Mouse (Mus musculus) ZHBTc4 (cell line): ENCODE results near the gene Gabbr2.

Source experiments
- DNase-seq: peaks from one replicate; pipeline ENCODE4 v3.0.0-alpha.2; 2011; ENCODE audit warnings: low read depth, low spot score

Gabbr2 gene

GRCm38 (mm10) chr4:46916786-46917185 lies 74.9 kb downstream of the Gabbr2 start:
- DNase-seq: no peak

GRCm38 (mm10) chr4:46915934-46916333 lies 75.7 kb downstream of the Gabbr2 start:
- DNase-seq: no peak

GRCm38 (mm10) chr4:46915476-46915875 lies 76.2 kb downstream of the Gabbr2 start:
- no peak for DNase-seq

GRCm38 (mm10) chr4:46914606-46915005 lies 77.1 kb downstream of the Gabbr2 start:
- no peak for DNase-seq

- DNase-seq: no peak
Observed at GRCm38 (mm10) chr4:46906036-46906691, 85.5 kb downstream of the Gabbr2 start.

- no peak for DNase-seq
Observed at GRCm38 (mm10) chr4:46905152-46905551, 86.5 kb downstream of the Gabbr2 start.

- DNase-seq: no peak
Observed at GRCm38 (mm10) chr4:46904129-46904528, 87.5 kb downstream of the Gabbr2 start.

GRCm38 (mm10) chr4:46898546-46898945 lies 93.1 kb downstream of the Gabbr2 start:
- DNase-seq: no peak

GRCm38 (mm10) chr4:46897634-46898399 lies 93.9 kb downstream of the Gabbr2 start:
- no peak for DNase-seq

- DNase-seq: no peak
Observed at GRCm38 (mm10) chr4:46894144-46894543, 97.5 kb downstream of the Gabbr2 start.

GRCm38 (mm10) chr4:46889175-46889574 lies 102.5 kb downstream of the Gabbr2 start:
- DNase-seq: no peak

- no peak for DNase-seq
Observed at GRCm38 (mm10) chr4:46885627-46886383, 105.9 kb downstream of the Gabbr2 start.

- no peak for DNase-seq
Observed at GRCm38 (mm10) chr4:46884132-46884531, 107.5 kb downstream of the Gabbr2 start.

- DNase-seq: no peak
Observed at GRCm38 (mm10) chr4:46883546-46883945, 108.1 kb downstream of the Gabbr2 start.

- DNase-seq: no peak
Observed at GRCm38 (mm10) chr4:46883047-46883446, 108.6 kb downstream of the Gabbr2 start.

GRCm38 (mm10) chr4:46881271-46881670 lies 110.4 kb downstream of the Gabbr2 start:
- DNase-seq: no peak

- DNase-seq: no peak
Observed at GRCm38 (mm10) chr4:46879943-46880342, 111.7 kb downstream of the Gabbr2 start.

- DNase-seq: no peak
Observed at GRCm38 (mm10) chr4:46872750-46873149, 118.9 kb downstream of the Gabbr2 start.

GRCm38 (mm10) chr4:46870157-46870556 lies 121.5 kb downstream of the Gabbr2 start:
- DNase-seq: no peak

GRCm38 (mm10) chr4:46869380-46869779 lies 122.3 kb downstream of the Gabbr2 start:
- DNase-seq: no peak

- DNase-seq: no peak
Observed at GRCm38 (mm10) chr4:46868921-46869320, 122.8 kb downstream of the Gabbr2 start.

- DNase-seq: no peak
Observed at GRCm38 (mm10) chr4:46868181-46868580, 123.5 kb downstream of the Gabbr2 start.
